Mouse (Mus musculus): ENCODE results near the gene Elavl3. TPM values are rescaled to one million over a fixed set of nuclear protein-coding genes. Genes with fewer than 3 reads are reported as not detected.
"Not testable (repeated sequence)": the region's sequence is repeated elsewhere in the genome, so short reads cannot be mapped to it uniquely, and the experiment has no call there.

Elavl3 gene
- polyA plus RNA-seq, 1 experiment from 2014 or later: 88.1 TPM

DNA sequence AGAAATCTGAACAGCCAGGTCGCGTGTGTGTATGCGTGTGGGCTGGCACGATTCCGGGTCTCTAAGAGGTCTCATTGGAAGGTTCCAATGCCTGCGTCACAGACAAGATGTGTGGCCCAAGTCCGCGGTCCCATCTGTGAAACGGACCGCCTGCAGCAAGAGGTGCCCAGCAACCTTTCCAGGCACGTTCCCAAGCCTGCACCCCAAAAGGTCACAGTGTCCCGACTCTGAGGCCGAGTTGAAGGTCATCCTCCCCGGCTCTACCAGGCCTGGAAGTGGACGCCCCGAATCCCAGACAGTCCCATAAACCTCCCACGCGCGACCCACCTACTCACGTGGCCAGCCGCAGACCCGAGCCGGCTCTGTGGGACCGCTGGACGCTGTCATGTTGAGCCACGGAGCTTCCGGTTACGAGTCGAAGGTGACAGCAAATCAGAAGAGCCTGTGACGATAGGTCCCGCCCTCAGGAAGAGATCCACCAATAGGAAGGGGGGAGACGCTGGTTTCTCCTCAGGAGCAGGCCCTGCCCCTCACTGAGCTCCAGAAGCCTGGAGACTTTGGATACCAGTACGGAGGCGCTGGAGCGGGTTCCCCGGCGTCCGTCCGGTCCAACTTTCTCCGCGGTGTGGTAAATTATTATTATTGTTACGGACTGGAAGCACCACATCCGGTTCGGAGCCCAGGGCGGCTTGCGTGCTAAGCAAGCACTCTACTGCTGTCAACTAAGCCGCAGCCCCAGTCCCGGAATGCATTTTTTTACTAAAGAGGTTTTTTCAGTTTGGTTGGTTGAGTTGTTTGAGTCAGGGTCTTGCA, 33.4 kb upstream of the Elavl3 start, which contains the start of gene Ecsit:
Gene Ecsit (minus strand): TSS at position 417 of the 813 bp plus-strand sequence.
- Histone ChIP-seq H3K4me3 (ENCODE audit: low read depth, low read length) (peak within 1 kb of the TSS; percentile 78), H3K4me2 (ENCODE audit: low read length) (peak within 1 kb of the TSS; percentile 67), H3K9me3 (replicated peaks; ENCODE audit: control insufficient read depth, low read length) (no peaks in the 10 kb centered on the region), H3K36me3 (ENCODE audit: control insufficient read depth, insufficient read depth, low read length) (0 out of 2 replicates have a peak, but pooled peaks cover 6% of the 10 kb centered on the region), H3K4me1 (ENCODE audit: control insufficient read depth, insufficient read depth, low read length) (no peaks in the 10 kb centered on the region; the same call in 1 of the 2 replicates), H3K27ac (ENCODE audit: low read depth, low read length) (peak within 1 kb of the TSS; percentile 21; the same call in 1 of the 2 replicates), H3K9ac (ENCODE audit: low read length) (peak within 1 kb of the TSS; percentile 79), H3K27me3 (replicated peaks; ENCODE audit: control insufficient read depth, insufficient read depth, low read length) (no peaks in the 10 kb centered on the region)
- WGBS: under 1% methylated on average over 48 of the region's 48 CpGs
- DNase-seq (ENCODE audit: low spot score): peak; percentile 98
- ATAC-seq: peak; percentile 100

DNA sequence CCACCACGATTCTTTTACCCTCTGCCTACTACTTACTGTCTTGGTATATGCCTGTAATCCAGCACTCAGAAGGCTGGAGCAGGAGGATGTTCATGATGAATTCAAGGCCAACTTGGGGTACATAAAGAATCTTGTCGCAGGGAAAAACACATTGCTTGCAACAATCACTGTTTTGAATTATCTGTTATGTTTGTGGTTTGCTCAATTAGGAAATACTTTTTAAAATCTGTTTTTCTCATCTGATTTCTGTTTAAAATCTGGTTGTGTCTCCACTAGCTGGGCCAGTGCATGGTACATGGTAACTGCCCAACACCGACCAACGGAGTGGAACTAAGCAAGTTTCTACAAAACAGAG, 32.8 kb upstream of the Elavl3 start:
- no peak for ATAC-seq
- no peaks in the 10 kb centered on the region; the same call in 1 of the 2 replicates for H3K4me1 ChIP-seq (ENCODE audit: control insufficient read depth, insufficient read depth, low read length)

DNA sequence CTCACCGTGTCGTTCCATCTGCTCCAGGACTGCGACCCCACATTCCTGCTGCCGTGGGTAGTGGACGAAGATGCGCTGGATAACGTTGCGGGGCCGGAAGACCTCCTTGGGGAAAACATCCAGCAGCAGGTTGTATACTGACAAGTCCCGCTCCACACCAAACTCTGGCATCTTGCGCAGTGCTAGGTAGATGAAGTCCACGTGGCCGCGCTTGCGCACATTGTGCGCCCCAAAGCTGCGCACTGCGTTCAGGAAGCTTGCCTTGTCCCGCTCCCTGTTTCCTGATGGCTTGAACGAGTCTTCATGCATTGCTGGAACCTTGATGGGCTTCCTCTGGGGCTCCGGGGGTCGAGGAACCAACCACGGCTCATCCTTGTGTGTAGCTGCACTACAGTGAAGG, 24.4 kb upstream of the Elavl3 start:
- DNase-seq (ENCODE audit: low spot score): no peak
- Histone ChIP-seq H3K36me3 (ENCODE audit: control insufficient read depth, insufficient read depth, low read length) (peaks cover 45% of the 10 kb centered on the region), H3K27me3 (replicated peaks; ENCODE audit: control insufficient read depth, insufficient read depth, low read length) (no peaks in the 10 kb centered on the region), H3K4me3 (ENCODE audit: low read depth, low read length) (no peak overlapping the region), H3K27ac (ENCODE audit: low read depth, low read length) (no peak overlapping the region), H3K9me3 (replicated peaks; ENCODE audit: control insufficient read depth, low read length) (no peaks in the 10 kb centered on the region), H3K4me2 (ENCODE audit: low read length) (no peak overlapping the region), H3K9ac (ENCODE audit: low read length) (no peak overlapping the region), H3K4me1 (ENCODE audit: control insufficient read depth, insufficient read depth, low read length) (no peaks in the 10 kb centered on the region)
- 96% methylated on average over 23 of the region's 23 CpGs for WGBS
- ATAC-seq: no peak

More for the DNA sequence above, 32.8 kb upstream of the Elavl3 start:
- Histone ChIP-seq H3K4me3 (ENCODE audit: low read depth, low read length) (peak overlapping the region; percentile 78), H3K36me3 (ENCODE audit: control insufficient read depth, insufficient read depth, low read length) (0 out of 2 replicates have a peak, but pooled peaks cover 11% of the 10 kb centered on the region), H3K27me3 (replicated peaks; ENCODE audit: control insufficient read depth, insufficient read depth, low read length) (no peaks in the 10 kb centered on the region), H3K4me2 (ENCODE audit: low read length) (peak overlapping the region; percentile 67), H3K9me3 (replicated peaks; ENCODE audit: control insufficient read depth, low read length) (no peaks in the 10 kb centered on the region), H3K27ac (ENCODE audit: low read depth, low read length) (no peak overlapping the region), H3K9ac (ENCODE audit: low read length) (peak overlapping the region; percentile 79)
- WGBS: 29% methylated on average over 4 of the region's 4 CpGs
- no peak for DNase-seq (ENCODE audit: low spot score)

DNA sequence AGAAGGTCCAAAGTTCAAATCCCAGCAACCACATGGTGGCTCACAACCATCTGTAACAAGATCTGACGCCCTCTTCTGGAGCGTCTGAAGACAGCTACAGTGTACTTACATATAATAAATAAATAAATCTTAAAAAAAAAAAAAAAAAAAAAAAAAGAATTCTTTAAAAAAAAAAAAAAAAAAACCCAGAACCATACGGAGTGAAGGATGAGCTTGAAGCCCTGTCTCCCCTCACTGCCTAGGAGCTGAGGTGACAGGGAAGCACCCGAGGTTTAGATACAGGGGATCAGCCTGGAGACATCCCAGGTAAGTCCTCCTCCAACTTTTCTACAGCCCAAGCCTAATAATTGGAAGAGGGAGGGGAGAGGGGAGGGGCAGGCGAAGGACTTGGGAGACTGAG, 24.0 kb upstream of the Elavl3 start:
- 79% methylated on average over 5 of the region's 5 CpGs for WGBS
- H3K27me3 ChIP-seq (replicated peaks; ENCODE audit: control insufficient read depth, insufficient read depth, low read length); H3K4me1 ChIP-seq (ENCODE audit: control insufficient read depth, insufficient read depth, low read length); H3K9me3 ChIP-seq (replicated peaks; ENCODE audit: control insufficient read depth, low read length); H3K27ac ChIP-seq (ENCODE audit: low read depth, low read length); DNase-seq (ENCODE audit: low spot score); H3K4me3 ChIP-seq (ENCODE audit: low read depth, low read length); ATAC-seq; H3K4me2 ChIP-seq (ENCODE audit: low read length); H3K9ac ChIP-seq (ENCODE audit: low read length): not testable (repeated sequence)
- H3K36me3 ChIP-seq (ENCODE audit: control insufficient read depth, insufficient read depth, low read length): peaks cover 45% of the 10 kb centered on the region

DNA sequence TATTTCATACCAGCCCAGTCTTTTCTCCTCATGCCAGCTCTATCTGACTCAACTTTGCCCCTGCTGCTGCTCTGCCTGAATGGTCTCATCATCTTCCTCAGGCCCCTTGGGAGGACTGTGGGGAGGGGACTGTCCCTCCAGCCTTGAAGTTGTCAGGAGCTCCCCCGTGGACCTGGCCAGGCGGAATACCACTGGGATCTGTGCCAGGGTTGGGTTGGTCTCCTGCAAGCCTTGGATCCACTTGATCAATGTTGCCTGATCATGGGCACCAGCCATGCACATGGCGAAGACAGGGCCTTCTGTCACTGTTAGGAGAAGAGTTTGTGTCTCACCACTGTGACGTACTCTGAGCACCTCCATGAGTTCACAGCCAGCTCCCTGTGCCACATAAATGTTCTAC, 20.5 kb upstream of the Elavl3 start:
- DNase-seq (ENCODE audit: low spot score) (no peak), ATAC-seq (no peak)
- H3K36me3 ChIP-seq (ENCODE audit: control insufficient read depth, insufficient read depth, low read length): peaks cover 48% of the 10 kb centered on the region
- H3K27ac ChIP-seq (ENCODE audit: low read depth, low read length): no peak overlapping the region
- H3K9ac ChIP-seq (ENCODE audit: low read length): no peak overlapping the region
- H3K27me3 ChIP-seq (replicated peaks; ENCODE audit: control insufficient read depth, insufficient read depth, low read length): no peaks in the 10 kb centered on the region
- WGBS: 98% methylated on average over 4 of the region's 4 CpGs
- H3K4me1 ChIP-seq (ENCODE audit: control insufficient read depth, insufficient read depth, low read length): peaks cover 6% of the 10 kb centered on the region
- H3K9me3 ChIP-seq (replicated peaks; ENCODE audit: control insufficient read depth, low read length): no peaks in the 10 kb centered on the region
- no peak overlapping the region for H3K4me3 ChIP-seq (ENCODE audit: low read depth, low read length)
- no peak overlapping the region for H3K4me2 ChIP-seq (ENCODE audit: low read length)

DNA sequence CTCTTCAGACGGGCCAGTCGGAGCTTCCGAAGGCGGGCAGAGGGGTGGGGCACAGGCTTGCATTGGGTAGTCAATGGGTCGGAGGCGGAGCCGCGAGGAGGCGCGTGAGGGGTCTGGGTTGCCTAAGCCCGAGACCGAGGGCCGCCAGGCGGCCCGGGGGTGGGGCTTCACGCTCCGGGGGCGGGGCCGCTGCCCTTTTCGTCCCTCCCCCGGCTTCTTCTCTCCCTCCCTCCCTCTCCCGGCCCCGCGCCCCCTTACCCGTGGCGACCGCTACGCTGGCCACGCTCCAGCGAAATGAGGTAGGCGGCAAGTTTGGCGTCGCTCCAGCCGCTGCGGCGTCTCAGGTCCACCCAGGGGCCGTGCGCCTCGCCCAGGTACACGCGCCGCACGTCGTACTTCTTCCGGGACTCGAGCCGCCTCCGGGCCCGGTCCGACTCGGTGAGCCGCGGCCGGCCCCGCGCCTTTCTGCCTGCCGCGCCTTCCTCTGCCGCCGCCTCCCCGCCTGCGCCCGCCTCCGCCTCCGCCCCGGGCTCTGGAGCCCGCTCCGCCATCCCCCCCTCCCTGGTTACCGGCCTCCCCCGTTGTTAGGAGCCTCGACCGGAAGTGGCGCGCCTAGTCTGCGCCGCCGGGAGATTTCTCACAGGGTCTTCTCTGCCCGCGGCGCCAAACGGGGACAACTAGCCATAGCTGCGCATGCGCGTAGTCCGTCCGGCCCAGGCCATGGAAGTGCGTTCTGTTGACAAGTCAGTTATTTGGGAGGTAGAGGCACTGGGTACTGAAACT, 19.2 kb upstream of the Elavl3 start, which contains the start of the genes Gm49318 and Zfp653:
Gene Gm49318 (minus strand): TSS at position 469 of the 783 bp plus-strand sequence.
Gene Zfp653 (minus strand): TSS at position 586 of the 783 bp plus-strand sequence.
- Histone ChIP-seq H3K4me3 (ENCODE audit: low read depth, low read length) (peak within 1 kb of the TSS; percentile 87), H3K36me3 (ENCODE audit: control insufficient read depth, insufficient read depth, low read length) (peaks cover 50% of the 10 kb centered on the region), H3K4me1 (ENCODE audit: control insufficient read depth, insufficient read depth, low read length) (peaks cover 6% of the 10 kb centered on the region), H3K27ac (ENCODE audit: low read depth, low read length) (peak within 1 kb of the TSS; percentile 97), H3K9ac (ENCODE audit: low read length) (peak within 1 kb of the TSS; percentile 93), H3K9me3 (replicated peaks; ENCODE audit: control insufficient read depth, low read length) (no peaks in the 10 kb centered on the region), H3K4me2 (ENCODE audit: low read length) (peak within 1 kb of the TSS; percentile 58), H3K27me3 (replicated peaks; ENCODE audit: control insufficient read depth, insufficient read depth, low read length) (no peaks in the 10 kb centered on the region)
- DNase-seq (ENCODE audit: low spot score) (peak; percentile 98), ATAC-seq (peak; percentile 98)
- WGBS: under 1% methylated on average over 77 of the region's 87 CpGs

DNA sequence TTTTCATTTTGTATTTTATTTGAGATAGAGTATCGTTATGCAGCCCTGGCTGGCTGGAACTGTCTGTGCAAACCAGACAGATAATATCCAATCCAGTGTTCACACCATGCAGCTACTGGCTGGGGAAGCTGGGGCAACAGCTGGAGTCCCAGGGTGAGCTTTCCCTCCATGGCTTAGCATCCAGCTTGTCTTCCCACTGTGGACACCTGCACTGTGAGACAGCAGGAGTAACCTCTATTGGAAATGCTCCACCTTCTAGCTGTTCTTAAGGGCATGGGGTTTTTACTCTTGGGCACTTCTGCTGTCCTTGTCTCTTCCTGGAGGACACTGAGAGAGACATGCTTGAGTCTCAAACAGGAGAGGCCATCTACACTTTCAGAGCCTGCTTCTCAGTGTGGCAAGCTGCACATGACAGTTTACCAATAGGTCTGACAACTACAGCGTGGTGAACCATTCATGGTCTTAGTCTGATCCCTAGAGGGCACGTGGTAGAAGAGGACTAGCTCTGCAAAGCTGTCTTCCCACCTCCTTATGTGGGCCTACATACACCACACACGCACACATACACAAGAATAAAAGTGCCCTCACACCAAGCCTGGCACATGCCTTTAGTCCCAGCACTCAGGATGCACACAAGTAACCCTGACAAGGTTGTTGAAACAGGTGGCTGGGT, 18.2 kb upstream of the Elavl3 start:
- no peaks in the 10 kb centered on the region for H3K27me3 ChIP-seq (replicated peaks; ENCODE audit: control insufficient read depth, insufficient read depth, low read length)
- H3K36me3 ChIP-seq (ENCODE audit: control insufficient read depth, insufficient read depth, low read length): peaks cover 56% of the 10 kb centered on the region
- 0 out of 2 replicates have a peak overlapping the region, but pooled peaks have one; percentile 97 for H3K27ac ChIP-seq (ENCODE audit: low read depth, low read length)
- peak overlapping the region; percentile 93 for H3K9ac ChIP-seq (ENCODE audit: low read length)
- DNase-seq (ENCODE audit: low spot score) (no peak), ATAC-seq (peak; percentile 11)
- 74% methylated on average over 4 of the region's 4 CpGs for WGBS
- H3K4me3 ChIP-seq (ENCODE audit: low read depth, low read length): peak overlapping the region; percentile 87
- no peaks in the 10 kb centered on the region for H3K9me3 ChIP-seq (replicated peaks; ENCODE audit: control insufficient read depth, low read length)
- peaks cover 6% of the 10 kb centered on the region for H3K4me1 ChIP-seq (ENCODE audit: control insufficient read depth, insufficient read depth, low read length)
- H3K4me2 ChIP-seq (ENCODE audit: low read length): peak overlapping the region; percentile 58

DNA sequence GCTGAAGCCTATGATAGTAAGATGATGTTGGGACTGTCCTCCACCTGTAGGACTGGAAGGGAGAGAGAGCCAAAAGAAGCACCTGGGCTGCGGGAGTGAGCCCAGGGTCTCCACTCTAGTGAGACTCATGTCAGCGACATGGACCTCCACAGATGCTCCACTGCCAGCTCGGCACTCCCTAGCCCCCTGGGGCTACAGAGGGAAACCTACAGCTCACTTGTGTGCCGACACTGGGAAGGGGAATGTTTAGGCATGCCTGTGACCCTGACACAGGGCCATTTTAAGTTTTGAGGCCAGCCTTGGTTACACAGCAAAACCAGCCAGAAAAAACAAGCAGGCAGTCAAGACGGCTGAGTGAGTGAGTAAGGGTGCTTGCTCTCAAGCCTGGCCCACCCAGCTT, 15.4 kb upstream of the Elavl3 start:
- Histone ChIP-seq H3K4me3 (ENCODE audit: low read depth, low read length) (no peak overlapping the region), H3K27me3 (replicated peaks; ENCODE audit: control insufficient read depth, insufficient read depth, low read length) (no peaks in the 10 kb centered on the region), H3K9me3 (replicated peaks; ENCODE audit: control insufficient read depth, low read length) (no peaks in the 10 kb centered on the region), H3K27ac (ENCODE audit: low read depth, low read length) (no peak overlapping the region), H3K4me2 (ENCODE audit: low read length) (no peak overlapping the region), H3K4me1 (ENCODE audit: control insufficient read depth, insufficient read depth, low read length) (peaks cover 6% of the 10 kb centered on the region), H3K9ac (ENCODE audit: low read length) (no peak overlapping the region), H3K36me3 (ENCODE audit: control insufficient read depth, insufficient read depth, low read length) (peaks cover 57% of the 10 kb centered on the region)
- DNase-seq (ENCODE audit: low spot score): no peak
- WGBS: 84% methylated on average over 5 of the region's 5 CpGs
- ATAC-seq: no peak

All from forebrain, embryonic 14.5 days (tissue).